Mouse (Mus musculus) left cerebral cortex, postnatal 10 days (tissue): ENCODE measurements around the gene Zbtb34. TPM values are rescaled to one million over a fixed set of nuclear protein-coding genes. Genes with fewer than 3 reads are reported as not detected.

Experiments
- DNase-seq, 2 experiments: peaks; one replicate each; pipeline ENCODE4 v3.0.0; 2021 to 2022; ENCODE audit warnings: low spot score in 2 of 2, mixed read lengths in 1 of 2; ENCODE audit errors: extremely low spot score in 1 of 2
- intact Hi-C: fragments of 180-260 bp; cut with DNase I; formaldehyde crosslinking; loops from one replicate; pipeline ENCODE4 v1.15.1; 2025
- total RNA-seq, 2 experiments: library from RNA; stranded (reverse); gene quantifications; 2 replicates each; pipeline ENCODE4 v1.2.3; 2021

The Zbtb34 gene
- total RNA-seq, result 10 to 100 TPM; 41.6 to 43.2 TPM

DNA sequence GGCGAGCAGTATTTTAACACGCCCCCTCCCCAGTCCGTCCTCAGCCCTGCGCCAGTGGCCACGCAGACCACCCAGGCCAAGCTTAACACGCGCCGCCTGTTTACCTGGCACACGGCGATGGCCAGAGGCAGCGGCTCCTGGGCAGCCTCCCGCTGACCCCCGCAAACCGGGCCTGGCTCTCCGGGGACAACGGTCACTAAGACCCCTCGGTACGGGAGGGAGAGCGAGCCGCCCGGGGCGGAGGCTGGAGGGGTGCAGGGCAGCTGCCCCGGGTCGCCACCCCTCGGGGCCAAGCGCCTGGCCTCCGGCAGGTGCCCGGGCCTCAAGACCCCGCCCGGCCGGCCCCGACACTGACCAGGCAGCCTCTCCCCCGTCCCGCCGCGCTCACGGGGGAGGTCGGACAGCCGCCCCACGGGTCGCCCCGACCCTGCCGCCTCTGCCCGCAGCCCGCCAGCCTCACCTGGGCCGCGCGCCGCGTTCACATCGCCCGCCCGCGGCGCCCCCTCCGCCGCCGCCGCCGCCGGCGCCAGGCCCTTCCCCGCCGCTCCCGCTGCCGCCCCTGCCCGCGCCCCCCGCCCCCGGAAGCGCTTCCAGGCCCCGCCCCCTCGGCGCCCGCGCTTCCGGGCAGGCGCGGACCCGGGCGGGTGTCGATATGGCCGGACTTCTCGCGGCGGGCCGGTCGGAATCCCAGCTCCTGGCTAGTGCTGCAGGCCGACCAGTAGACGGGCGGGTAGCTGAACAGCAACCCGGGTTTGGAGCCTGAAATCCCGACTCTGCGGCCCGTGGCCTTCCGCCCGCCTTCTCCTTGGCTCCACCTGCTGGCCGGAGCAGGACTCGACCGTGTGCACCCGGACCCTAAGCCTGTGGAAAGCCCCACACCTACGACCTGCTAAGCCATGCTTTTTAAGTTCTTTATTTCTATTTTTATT lies at the start of gene Zbtb34:
Gene Zbtb34 (minus strand): TSS at position 554 of the 929 bp plus-strand sequence.
- peak in 1 of 2 experiments; percentile 83 for DNase-seq
- intact Hi-C loops, result no loop called here

DNA sequence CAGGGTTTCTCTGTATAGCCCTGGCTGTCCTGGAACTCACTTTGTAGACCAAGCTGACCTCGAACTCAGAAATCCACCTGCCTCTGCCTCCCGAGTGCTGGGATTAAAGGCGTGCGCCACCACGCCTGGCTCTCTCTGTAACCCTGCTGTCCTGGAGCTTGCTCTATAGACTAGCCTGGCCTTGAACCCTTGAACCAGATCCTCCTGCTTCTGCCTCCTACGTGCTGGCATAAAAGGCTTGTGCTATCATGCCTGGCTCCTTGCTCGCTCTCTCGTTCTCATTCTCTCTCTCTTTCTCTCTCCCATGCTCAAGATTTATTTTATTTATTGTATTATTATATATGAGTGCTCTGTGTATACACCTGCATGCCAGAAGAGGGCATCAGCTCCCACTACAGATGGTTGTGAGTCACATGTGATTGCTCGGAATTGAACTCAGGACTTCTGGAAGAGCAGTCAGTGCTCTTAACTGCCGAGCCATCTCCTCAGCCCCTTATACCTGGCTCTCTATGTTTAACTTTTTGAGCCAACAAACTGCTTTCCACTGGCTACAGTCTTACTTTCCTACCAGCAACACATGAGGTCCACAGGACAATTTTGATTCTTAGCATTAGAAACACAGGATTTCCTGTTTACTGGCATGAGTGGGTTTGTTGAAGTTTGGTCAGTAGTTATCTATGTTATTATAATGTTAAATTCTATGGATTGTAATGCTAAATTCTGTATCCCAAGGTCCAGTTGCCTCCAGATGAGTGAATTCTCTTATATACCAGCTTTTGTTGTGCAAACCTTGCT lies 47.0 kb upstream of the Zbtb34 start:
- no peak for DNase-seq
- intact Hi-C loops, result no loop called here

DNA sequence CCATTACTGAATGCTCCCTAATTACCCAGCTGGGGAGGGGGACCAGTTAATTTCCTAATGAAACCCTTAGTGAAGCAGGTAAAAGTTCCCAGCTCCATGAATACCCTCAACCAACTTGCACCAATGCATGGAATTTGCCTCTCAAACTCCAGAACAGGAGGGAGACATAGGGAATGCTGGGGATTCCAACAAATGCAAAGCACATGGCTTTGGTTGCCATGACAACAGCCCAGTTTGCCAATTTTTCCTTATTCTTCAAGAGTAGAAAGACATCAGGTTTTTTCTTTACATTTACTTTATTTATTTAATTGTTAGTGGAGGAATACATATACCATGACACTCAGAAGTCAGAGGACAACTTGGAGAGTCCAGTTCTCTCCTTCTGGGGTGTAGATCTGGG lies 44.8 kb upstream of the Zbtb34 start:
- intact Hi-C loops, result no loop called here

GRCm38 (mm10) chr2:33468466-33469097 lies 37.5 kb upstream of the Zbtb34 start, which contains the start of gene Zbtb43:
Gene Zbtb43, minus strand, starts transcription at chr2:33468559.
- peak; percentile 94 to 96 for DNase-seq
- intact Hi-C loops, result no loop called here

More for the DNA sequence above, 44.8 kb upstream of the Zbtb34 start:
- peak; percentile 72 to 88 for DNase-seq

- intact Hi-C loops, result no loop called here
- DNase-seq, result no peak
Observed at GRCm38 (mm10) chr2:33467546-33468465, 36.7 kb upstream of the Zbtb34 start.

DNA sequence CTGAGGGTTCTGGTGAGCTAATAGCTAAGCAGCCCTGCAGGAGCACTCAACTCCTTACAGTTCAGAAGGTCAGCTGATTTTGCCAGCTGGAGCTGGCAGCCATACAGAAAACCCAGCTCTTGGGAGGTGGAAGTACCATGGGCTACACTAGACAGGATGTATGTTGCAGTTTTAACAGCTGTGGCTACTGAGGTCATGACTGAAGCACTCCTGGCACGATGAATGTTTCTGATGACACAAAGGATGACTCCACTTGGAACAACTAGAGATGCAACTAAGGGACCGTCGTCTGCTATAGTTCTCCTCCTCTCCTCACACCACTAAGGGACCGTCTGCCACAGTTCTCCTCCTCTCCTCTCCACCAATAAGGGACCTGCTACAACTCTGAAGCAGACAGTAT lies 34.8 kb upstream of the Zbtb34 start:
- intact Hi-C loops, result no loop called here
- no peak for DNase-seq

DNA sequence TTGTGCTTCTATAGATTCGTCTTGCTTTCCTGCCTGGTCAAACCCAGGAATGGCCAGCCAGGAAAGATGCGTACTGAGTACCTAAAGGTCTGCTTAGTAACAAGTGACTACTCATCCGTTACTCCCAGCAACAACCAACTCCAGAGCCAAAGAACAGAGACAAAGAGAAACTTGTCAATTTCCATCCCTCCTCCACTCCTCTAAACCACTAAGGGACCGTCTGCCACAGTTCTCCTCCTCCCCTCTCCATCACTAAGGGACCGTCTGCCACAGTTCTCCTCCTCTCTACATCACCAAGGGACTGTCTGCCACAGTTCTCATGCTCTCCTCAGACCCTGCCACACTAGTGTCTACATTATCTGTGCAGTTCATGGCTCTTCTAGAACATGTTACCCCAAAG lies 34.1 kb upstream of the Zbtb34 start:
- intact Hi-C loops, result no loop called here

DNA sequence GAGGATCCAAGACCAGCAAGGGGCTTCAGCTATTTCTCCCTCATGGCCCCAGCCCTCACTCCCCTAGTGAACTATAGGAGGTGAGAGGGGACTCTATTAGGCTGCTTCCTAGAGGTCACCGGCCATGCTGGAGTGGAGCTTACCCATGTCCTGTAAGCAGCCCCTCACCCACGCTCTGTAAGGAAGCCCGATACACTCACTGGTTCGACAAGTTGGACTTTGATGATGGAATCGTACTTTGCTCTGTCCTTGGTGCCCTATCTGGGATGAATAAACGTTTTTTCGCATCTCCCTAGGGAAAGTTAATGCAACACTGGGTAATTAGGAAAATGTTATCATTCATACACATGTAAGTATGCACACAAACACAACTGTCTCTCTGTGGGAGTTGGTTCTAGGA lies 30.9 kb upstream of the Zbtb34 start:
- intact Hi-C loops, result no loop called here
- no peak for DNase-seq

More for the DNA sequence above, 34.1 kb upstream of the Zbtb34 start:
- no peak for DNase-seq

DNA sequence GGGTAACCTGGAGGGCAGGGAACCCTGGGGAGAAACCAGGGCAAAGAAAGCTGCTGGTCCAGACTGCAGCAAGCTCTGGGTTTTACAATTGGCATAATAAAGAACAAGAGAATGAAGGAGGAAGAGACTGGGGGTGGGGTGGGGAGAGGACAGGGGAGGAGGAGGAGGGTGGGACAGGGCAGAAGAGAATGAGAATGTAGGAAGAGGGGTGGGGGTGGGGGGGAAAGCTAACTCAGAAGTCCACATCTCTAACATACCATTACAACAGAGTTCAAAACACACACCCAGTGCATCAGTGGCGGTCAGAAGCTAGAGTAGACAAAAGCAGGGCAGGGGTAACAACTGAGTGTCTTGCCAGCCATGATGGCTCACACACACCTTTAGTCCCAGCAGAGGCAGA lies 29.9 kb upstream of the Zbtb34 start:
- intact Hi-C loops, result no loop called here

GRCm38 (mm10) chr2:33459660-33460059 lies 28.5 kb upstream of the Zbtb34 start:
- no peak for DNase-seq
- intact Hi-C loops, result no loop called here

More for the DNA sequence above, 29.9 kb upstream of the Zbtb34 start:
- DNase-seq, result no peak

GRCm38 (mm10) chr2:33456696-33457095 lies 25.6 kb upstream of the Zbtb34 start:
- intact Hi-C loops, result no loop called here
- DNase-seq, result no peak

DNA sequence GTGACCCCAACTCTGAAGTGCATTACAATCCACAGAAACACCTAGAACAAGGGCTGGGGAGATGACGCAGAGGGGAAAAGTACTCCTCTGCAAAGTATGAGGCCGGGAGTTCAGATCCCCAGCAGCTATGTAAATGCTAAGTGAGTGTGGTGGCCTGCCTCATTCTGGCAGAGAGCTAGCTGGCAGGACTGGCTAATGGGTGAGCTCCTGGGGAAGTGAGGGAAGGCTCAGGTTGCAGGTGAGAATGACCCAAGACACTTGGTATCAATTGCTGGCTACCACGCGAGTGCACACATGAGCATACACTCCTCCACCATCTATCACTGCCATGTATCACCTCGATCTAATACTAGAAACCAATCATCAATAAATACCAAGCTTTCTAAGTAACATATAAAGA lies 25.1 kb upstream of the Zbtb34 start:
- intact Hi-C loops, result no loop called here
- no peak for DNase-seq

- intact Hi-C loops, result no loop called here
- DNase-seq, result no peak
Observed at GRCm38 (mm10) chr2:33455350-33455749, 24.2 kb upstream of the Zbtb34 start.

DNA sequence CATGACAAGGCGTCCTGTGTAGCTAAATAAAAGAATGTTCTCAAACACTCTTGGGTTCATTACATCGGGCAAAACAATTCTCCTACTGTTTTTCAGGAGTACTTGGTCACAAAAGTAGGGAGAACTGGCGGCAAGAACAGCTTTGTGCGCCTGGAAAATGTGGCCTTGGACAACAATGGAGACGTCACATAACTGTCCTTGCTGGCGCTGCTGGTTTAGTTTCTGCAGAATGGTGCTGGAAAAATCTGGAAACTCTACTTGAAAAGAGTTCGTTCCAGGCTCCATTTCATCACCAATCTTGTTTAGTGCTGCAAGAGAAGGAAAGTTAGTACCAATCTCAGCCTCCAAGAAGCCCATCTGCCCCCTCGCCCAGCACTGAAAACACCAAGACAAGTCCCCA lies 23.7 kb upstream of the Zbtb34 start:
- intact Hi-C loops, result no loop called here
- DNase-seq, result no peak

DNA sequence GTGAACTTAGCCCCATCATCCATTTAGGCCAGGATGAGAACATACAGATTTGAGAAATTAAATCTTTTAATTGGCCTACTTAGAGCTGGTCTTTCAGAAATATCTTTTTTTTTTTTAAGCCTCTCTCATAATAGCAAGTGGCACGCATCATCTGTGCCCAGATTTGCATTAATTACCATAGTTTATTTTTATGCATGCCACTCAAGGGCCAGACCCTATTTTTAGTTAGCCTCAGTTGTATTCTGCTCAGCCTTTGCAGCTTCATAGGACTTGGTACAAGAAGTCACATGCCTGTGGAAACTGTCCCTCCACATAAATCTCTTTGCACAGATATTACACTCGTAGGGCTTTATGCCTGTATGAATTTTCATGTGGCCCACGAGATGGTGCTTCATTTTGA lies 22.4 kb upstream of the Zbtb34 start:
- intact Hi-C loops, result no loop called here
- no peak for DNase-seq

GRCm38 (mm10) chr2:33452721-33453120 lies 21.6 kb upstream of the Zbtb34 start:
- no peak for DNase-seq
- intact Hi-C loops, result no loop called here

- intact Hi-C loops, result no loop called here
- peak in 1 of 2 experiments; percentile 62 for DNase-seq
Observed at GRCm38 (mm10) chr2:33452140-33452539, 21.0 kb upstream of the Zbtb34 start.
